ENCODE assay signal across 9 mouse cellular contexts in genomic region chr3:69756499-69756898, GRCm38 (mm10). TPM values are rescaled to one million over a fixed set of nuclear protein-coding genes. Genes with fewer than 3 reads are reported as not detected.
DNase-seq lines count a peak whose midpoint lies in the region; ATAC-seq lines count a peak whose summit lies in the region.
"Had no signal": no experiment of that assay in that cellular context is flagged by ENCODE, and none has a peak within 500 bp of the region (broad histone marks: within the 10 kb centered on the region; RNA-seq: fewer than 3 reads in every experiment).

No protein-coding gene starts in this region.

- WGBS in forebrain, embryonic 13.5 days = 32% methylated on average over 7 of the region's 7 CpGs
- WGBS in hindbrain, embryonic 16.5 days = 26% methylated on average over 7 of the region's 7 CpGs

- H3K9me3 ChIP-seq in forebrain, embryonic 13.5 days (replicated peaks) = no peaks in the 10 kb centered on the region
- H3K9me3 ChIP-seq in hindbrain, embryonic 16.5 days (ENCODE audit: control insufficient read depth, low read length) = no peaks in the 10 kb centered on the region
- H3K9me3 ChIP-seq: embryonic facial prominence, embryonic 12.5 days had no signal

- H3K27ac ChIP-seq in forebrain, embryonic 13.5 days = no peak overlapping the region
- H3K27ac ChIP-seq in hindbrain, embryonic 16.5 days (ENCODE audit: low read depth, low read length) = no peak overlapping the region
- H3K27ac ChIP-seq: embryonic facial prominence, embryonic 12.5 days had no signal

- H3K4me3 ChIP-seq in forebrain, embryonic 13.5 days = no peak overlapping the region
- H3K4me3 ChIP-seq in hindbrain, embryonic 16.5 days (ENCODE audit: low read length) = no peak overlapping the region
- H3K4me3 ChIP-seq: embryonic facial prominence, embryonic 12.5 days had no signal

- no peak overlapping the region for H3K9ac ChIP-seq in forebrain, embryonic 13.5 days
- H3K9ac ChIP-seq in hindbrain, embryonic 16.5 days (ENCODE audit: low read depth, low read length) = no peak overlapping the region
- H3K9ac ChIP-seq: embryonic facial prominence, embryonic 12.5 days had no signal

- H3K4me2 ChIP-seq in forebrain, embryonic 13.5 days = no peak overlapping the region
- no peak overlapping the region for H3K4me2 ChIP-seq in hindbrain, embryonic 16.5 days (ENCODE audit: low read length)
- H3K4me2 ChIP-seq: embryonic facial prominence, embryonic 12.5 days had no signal

- H3K4me1 ChIP-seq in forebrain, embryonic 13.5 days = no peaks in the 10 kb centered on the region
- no peaks in the 10 kb centered on the region for H3K4me1 ChIP-seq in hindbrain, embryonic 16.5 days (ENCODE audit: control insufficient read depth, insufficient read depth, low read depth, low read length)
- H3K4me1 ChIP-seq: embryonic facial prominence, embryonic 12.5 days had no signal

- H3K27me3 ChIP-seq in forebrain, embryonic 13.5 days = no peaks in the 10 kb centered on the region
- H3K27me3 ChIP-seq in hindbrain, embryonic 16.5 days (replicated peaks; ENCODE audit: control insufficient read depth, insufficient read depth, low read length) = no peaks in the 10 kb centered on the region
- H3K27me3 ChIP-seq: embryonic facial prominence, embryonic 12.5 days had no signal

- peaks cover 46% of the 10 kb centered on the region; the same call in 1 of the 2 replicates for H3K36me3 ChIP-seq in forebrain, embryonic 13.5 days (ENCODE audit: poor library complexity, severe bottlenecking)
- H3K36me3 ChIP-seq in hindbrain, embryonic 16.5 days (ENCODE audit: control insufficient read depth, insufficient read depth, low read length) = peaks cover 21% of the 10 kb centered on the region

- ATAC-seq in forebrain, embryonic 13.5 days = peak; percentile 67
- ATAC-seq in hindbrain, embryonic 16.5 days = 0 out of 2 replicates have a peak, but pooled peaks have one; percentile 46

- DNase-seq in testis, postnatal 10 days (ENCODE audit: low spot score) = peak; percentile 59
- DNase-seq in testis, postnatal 14 days (ENCODE audit: low spot score) = no peak
- peak; percentile 67 for DNase-seq in c-Kit-positive CD71-negative TER-119-negative erythroid progenitor cells, embryonic 14.5 days (ENCODE audit: low read depth)
- DNase-seq in layer of hippocampus, postnatal 25 days (ENCODE audit: extremely low spot score in 1 of 2, low spot score in 1 of 2) = peak; percentile 30 to 66
- peak; percentile 82 for DNase-seq in mesoderm, embryonic 11.5 days (ENCODE audit: low read depth, low spot score)
- peak; percentile 18 to 25 for DNase-seq in right cerebral cortex, postnatal 36 days (ENCODE audit: low spot score in 2 of 2)

RNA-seq across cellular contexts. Expression of gene Nmd3, which starts 34.7 kb away (rescaled TPM):
- polyA plus RNA-seq in forebrain, embryonic 13.5 days (2015; fragmentation: Nextera tagmentation; extraction: Ambion mirVana) = 113 and 126 TPM in 2 replicates
- polyA plus RNA-seq in hindbrain, embryonic 16.5 days (2015; fragmentation: Nextera tagmentation; extraction: Ambion mirVana) = 86.0 and 91.8 TPM in 2 replicates
- total RNA-seq in layer of hippocampus, postnatal 25 days (2021) = 10 to 100 TPM; 48.1 to 57.5 TPM
